Mouse (Mus musculus) left cerebral cortex, postnatal 14 days (tissue): ENCODE results near the gene Gm49630. TPM values are rescaled to one million over a fixed set of nuclear protein-coding genes. Genes with fewer than 3 reads are reported as not detected.

Experiments
- total RNA-seq, 2 experiments: library from RNA; stranded (reverse); gene quantifications; 2 replicates each; pipeline ENCODE4 v1.2.3; 2021

Gm49630 gene
- total RNA-seq, 2 experiments from 2014 or later = not detected

Other genes starting within 250 kb of the Gm49630 start
- gene Rps6ka2, start 201.9 kb downstream of the Gm49630 start, total RNA-seq = 10 to 100 TPM; 49.8 to 56.0 TPM
- gene Tcp10a, start 47.3 kb downstream of the Gm49630 start, total RNA-seq = under 1 TPM in 1 of 2 experiments, not detected in 1; 0.17 TPM
- not detected for gene Ttll2, start 19.3 kb downstream of the Gm49630 start, total RNA-seq
- not detected for gene Unc93a2, start 13.5 kb upstream of the Gm49630 start, total RNA-seq